Mouse (Mus musculus) forebrain, embryonic 12.5 days (tissue): ENCODE data around the gene Pelp1. TPM values are rescaled to one million over a fixed set of nuclear protein-coding genes. Genes with fewer than 3 reads are reported as not detected.
"Not testable (repeated sequence)": the region's sequence is repeated elsewhere in the genome, so short reads cannot be mapped to it uniquely, and the experiment has no call there.

Experiments used
- ATAC-seq: fragments of 200-750 bp; cut with Nextera tagmentation; 2 replicates; pipeline ENCODE4 v1.8.0; 2017; ENCODE audit warnings: moderate TSS enrichment; ENCODE audit not compliant: low FRiP score
- H3K27ac ChIP-seq: fragments of 300-500 bp; sonication (generic); 2 replicates; pipeline ENCODE4 v1.5.1; 2016; ENCODE audit warnings: mild to moderate bottlenecking
- H3K27me3 ChIP-seq: fragments of 300-500 bp; sonication (generic); 2 replicates; pipeline ENCODE4 v1.6.1; 2016; ENCODE audit warnings: mild to moderate bottlenecking
- H3K36me3 ChIP-seq: fragments of 300-500 bp; sonication (generic); replicated peaks from 2 replicates; pipeline ENCODE4 v1.6.1; 2016; ENCODE audit warnings: mild to moderate bottlenecking
- H3K4me1 ChIP-seq: fragments of 300-500 bp; sonication (generic); 2 replicates; pipeline ENCODE4 v1.6.1; 2016
- H3K4me2 ChIP-seq: fragments of 300-500 bp; sonication (generic); 2 replicates; pipeline ENCODE4 v1.6.1; 2016; ENCODE audit warnings: mild to moderate bottlenecking, moderate library complexity
- H3K4me3 ChIP-seq: fragments of 300-500 bp; sonication (generic); replicated peaks from 2 replicates; pipeline ENCODE4 v1.5.1; 2016; ENCODE audit warnings: mild to moderate bottlenecking
- H3K9ac ChIP-seq: fragments of 300-500 bp; sonication (generic); 2 replicates; pipeline ENCODE4 v1.6.1; 2016; ENCODE audit warnings: mild to moderate bottlenecking
- H3K9me3 ChIP-seq: fragments of 300-500 bp; sonication (generic); 2 replicates; pipeline ENCODE4 v1.6.1; 2016
- WGBS: fragments of 180-500 bp; shearing (Covaris S2); methylation state at CpG from one replicate; pipeline ENCODE4 v1.1.7; 2016; 5-methylcytosine and 5-hydroxymethylcytosine counted together
- polyA plus RNA-seq: library from polyadenylated mRNA; unstranded; fragments of >200 nt; fragmentation: Nextera tagmentation; extraction: Ambion mirVana; gene quantifications from 2 replicates; pipeline ENCODE4 v1.2.1, GENCODE M21; 2016

Gene Pelp1
- polyA plus RNA-seq, 1 experiment from 2014 or later, result 40.3 TPM

- H3K9ac ChIP-seq, result peak overlapping the region; percentile 25; the same call in 1 of the 2 replicates
- no peaks in the 10 kb centered on the region for H3K9me3 ChIP-seq
- H3K36me3 ChIP-seq, result no peaks in the 10 kb centered on the region
- H3K27me3 ChIP-seq, result no peaks in the 10 kb centered on the region
- no peak overlapping the region for H3K27ac ChIP-seq
- H3K4me3 ChIP-seq, result no peak overlapping the region
- no peak for ATAC-seq
- H3K4me2 ChIP-seq, result no peak overlapping the region
- H3K4me1 ChIP-seq, result peaks cover 18% of the 10 kb centered on the region
- WGBS, result 80% methylated on average over 5 of the region's 5 CpGs
These were observed 2.8 kb upstream of the Pelp1 start for GRCm38 (mm10) chr11:70412591-70412990.

- no peak for ATAC-seq
- H3K27me3 ChIP-seq, result no peaks in the 10 kb centered on the region
- peak overlapping the region; percentile 74; the same call in 1 of the 2 replicates for H3K27ac ChIP-seq
- peak overlapping the region; percentile 92 for H3K4me2 ChIP-seq
- no peaks in the 10 kb centered on the region for H3K9me3 ChIP-seq
- WGBS, result 63% methylated on average over 6 of the region's 6 CpGs
- H3K4me1 ChIP-seq, result peaks cover 18% of the 10 kb centered on the region
- peak overlapping the region; percentile 5; the same call in 1 of the 2 replicates for H3K9ac ChIP-seq
- H3K4me3 ChIP-seq, result peak overlapping the region; percentile 99
- peaks cover 8% of the 10 kb centered on the region for H3K36me3 ChIP-seq
These were observed 439 bp upstream of the Pelp1 start for GRCm38 (mm10) chr11:70410297-70410643.

GRCm38 (mm10) chr11:70403598-70403997 is 6.2 kb downstream of the Pelp1 start:
- Histone ChIP-seq H3K36me3 (peaks cover 65% of the 10 kb centered on the region), H3K4me2 (no peak overlapping the region), H3K27ac (no peak overlapping the region), H3K9me3 (no peaks in the 10 kb centered on the region), H3K27me3 (no peaks in the 10 kb centered on the region), H3K9ac (no peak overlapping the region), H3K4me3 (no peak overlapping the region), H3K4me1 (peaks cover 7% of the 10 kb centered on the region)
- WGBS, result 81% methylated on average over 2 of the region's 2 CpGs
- no peak for ATAC-seq

GRCm38 (mm10) chr11:70389421-70389820 is 20.4 kb downstream of the Pelp1 start:
- H3K27ac ChIP-seq, result no peak overlapping the region
- no peak overlapping the region for H3K4me2 ChIP-seq
- ATAC-seq, result no peak
- H3K4me3 ChIP-seq, result no peak overlapping the region
- no peak overlapping the region for H3K9ac ChIP-seq
- no peaks in the 10 kb centered on the region for H3K4me1 ChIP-seq
- 93% methylated on average over 5 of the region's 5 CpGs for WGBS
- peaks cover 38% of the 10 kb centered on the region for H3K36me3 ChIP-seq
- no peaks in the 10 kb centered on the region for H3K9me3 ChIP-seq
- H3K27me3 ChIP-seq, result no peaks in the 10 kb centered on the region

- Histone ChIP-seq H3K4me3 (no peak overlapping the region), H3K9ac (no peak overlapping the region), H3K27ac (no peak overlapping the region), H3K4me2 (no peak overlapping the region), H3K27me3 (no peaks in the 10 kb centered on the region), H3K4me1 (no peaks in the 10 kb centered on the region), H3K9me3 (no peaks in the 10 kb centered on the region), H3K36me3 (peaks cover 18% of the 10 kb centered on the region)
- no peak for ATAC-seq
- 78% methylated on average over 5 of the region's 5 CpGs for WGBS
These were observed 22.4 kb downstream of the Pelp1 start for GRCm38 (mm10) chr11:70387436-70387835.

- no peak overlapping the region for H3K4me3 ChIP-seq
- WGBS, result 93% methylated on average over 3 of the region's 3 CpGs
These were observed 25.7 kb downstream of the Pelp1 start for GRCm38 (mm10) chr11:70384136-70384535.

GRCm38 (mm10) chr11:70381330-70381729 is 28.5 kb downstream of the Pelp1 start:
- Histone ChIP-seq H3K4me2 (no peak overlapping the region), H3K9ac (no peak overlapping the region), H3K4me1 (no peaks in the 10 kb centered on the region), H3K27ac (no peak overlapping the region), H3K36me3 (peaks cover 7% of the 10 kb centered on the region), H3K27me3 (no peaks in the 10 kb centered on the region), H3K9me3 (no peaks in the 10 kb centered on the region), H3K4me3 (no peak overlapping the region)
- ATAC-seq, result no peak
- WGBS, result 95% methylated on average over 2 of the region's 2 CpGs

More at GRCm38 (mm10) chr11:70384136-70384535, 25.7 kb downstream of the Pelp1 start:
- no peak overlapping the region for H3K9ac ChIP-seq
- no peak overlapping the region for H3K27ac ChIP-seq
- H3K4me2 ChIP-seq, result no peak overlapping the region
- no peak for ATAC-seq
- H3K27me3 ChIP-seq, result no peaks in the 10 kb centered on the region
- H3K36me3 ChIP-seq, result peaks cover 10% of the 10 kb centered on the region
- no peaks in the 10 kb centered on the region for H3K9me3 ChIP-seq
- no peaks in the 10 kb centered on the region for H3K4me1 ChIP-seq

- no peak overlapping the region for H3K4me3 ChIP-seq
- 92% methylated on average over 1 of the region's 1 CpGs for whole genome bisulfite sequencing
- no peak overlapping the region for H3K27ac ChIP-seq
- H3K4me1 ChIP-seq, result no peaks in the 10 kb centered on the region
- H3K9ac ChIP-seq, result no peak overlapping the region
- H3K27me3 ChIP-seq, result no peaks in the 10 kb centered on the region
- no peaks in the 10 kb centered on the region for H3K9me3 ChIP-seq
- no peak for ATAC-seq
- H3K4me2 ChIP-seq, result no peak overlapping the region
- peaks cover 4% of the 10 kb centered on the region for H3K36me3 ChIP-seq
These were observed 29.3 kb downstream of the Pelp1 start for GRCm38 (mm10) chr11:70380478-70381005.

GRCm38 (mm10) chr11:70376054-70376453 is 33.8 kb downstream of the Pelp1 start:
- no peak for ATAC-seq
- H3K27me3 ChIP-seq, result no peaks in the 10 kb centered on the region
- H3K27ac ChIP-seq, result no peak overlapping the region
- H3K36me3 ChIP-seq, result no peaks in the 10 kb centered on the region
- no peak overlapping the region for H3K4me2 ChIP-seq
- no peaks in the 10 kb centered on the region for H3K9me3 ChIP-seq
- 83% methylated on average over 6 of the region's 6 CpGs for WGBS
- H3K9ac ChIP-seq, result no peak overlapping the region
- no peaks in the 10 kb centered on the region for H3K4me1 ChIP-seq
- no peak overlapping the region for H3K4me3 ChIP-seq

- no peak for ATAC-seq
- Histone ChIP-seq H3K27ac (no peak overlapping the region), H3K9me3 (no peaks in the 10 kb centered on the region), H3K36me3 (no peaks in the 10 kb centered on the region), H3K9ac (no peak overlapping the region), H3K4me2 (no peak overlapping the region), H3K4me1 (no peaks in the 10 kb centered on the region), H3K27me3 (no peaks in the 10 kb centered on the region), H3K4me3 (no peak overlapping the region)
- 66% methylated on average over 3 of the region's 3 CpGs for WGBS
These were observed 35.5 kb downstream of the Pelp1 start for GRCm38 (mm10) chr11:70374302-70374701.

- ATAC-seq, result no peak
- Histone ChIP-seq H3K27ac (no peak overlapping the region), H3K9ac (no peak overlapping the region), H3K4me2 (no peak overlapping the region), H3K4me3 (no peak overlapping the region), H3K27me3 (no peaks in the 10 kb centered on the region), H3K4me1 (no peaks in the 10 kb centered on the region), H3K9me3 (no peaks in the 10 kb centered on the region), H3K36me3 (no peaks in the 10 kb centered on the region)
- WGBS, result 86% methylated on average over 7 of the region's 7 CpGs
These were observed 36.8 kb downstream of the Pelp1 start for GRCm38 (mm10) chr11:70372849-70373557.

GRCm38 (mm10) chr11:70372396-70372795 is 37.4 kb downstream of the Pelp1 start:
- H3K4me1 ChIP-seq, result no peaks in the 10 kb centered on the region
- no peaks in the 10 kb centered on the region for H3K36me3 ChIP-seq
- no peak for ATAC-seq
- no peak overlapping the region for H3K4me2 ChIP-seq
- H3K9ac ChIP-seq, result no peak overlapping the region
- H3K9me3 ChIP-seq, result no peaks in the 10 kb centered on the region
- no peak overlapping the region for H3K4me3 ChIP-seq
- no peak overlapping the region for H3K27ac ChIP-seq
- no peaks in the 10 kb centered on the region for H3K27me3 ChIP-seq

GRCm38 (mm10) chr11:70368626-70369025 is 41.2 kb downstream of the Pelp1 start:
- not testable (repeated sequence) for H3K36me3 ChIP-seq, H3K9me3 ChIP-seq, H3K4me3 ChIP-seq, H3K9ac ChIP-seq, ATAC-seq, H3K4me2 ChIP-seq, H3K4me1 ChIP-seq, H3K27ac ChIP-seq, H3K27me3 ChIP-seq
- 69% methylated on average over 2 of the region's 2 CpGs for WGBS
